Mouse (Mus musculus) MEL-GATA-1-ER (cell line): ENCODE results near the gene Prune1.

Experiments
- DNase-seq: peaks from one replicate; pipeline ENCODE4 v3.0.0-alpha.2; 2012; ENCODE audit warnings: low read depth; ENCODE audit errors: extremely low read depth

The Prune1 gene

DNA sequence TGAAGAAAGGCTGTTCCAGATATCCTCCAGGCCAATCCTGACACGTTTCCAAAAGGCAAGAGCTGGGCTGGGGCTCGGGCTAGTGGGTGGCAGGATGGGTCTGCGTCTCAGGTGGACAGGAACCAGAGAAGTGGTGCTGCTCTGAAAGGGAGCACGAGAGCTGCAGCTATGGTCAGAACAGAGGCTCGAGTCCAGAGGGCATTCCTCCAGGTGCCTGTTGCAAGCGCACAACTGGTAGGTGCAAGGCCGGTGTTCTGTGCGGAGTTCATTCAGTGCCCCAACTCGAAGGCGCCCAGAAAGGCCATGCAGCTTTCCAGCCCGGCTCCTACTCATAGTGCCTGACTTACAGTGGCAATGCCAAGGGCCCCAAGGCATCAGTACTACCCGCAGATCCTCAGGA lies 41.9 kb downstream of the Prune1 start:
- DNase-seq: no peak

DNA sequence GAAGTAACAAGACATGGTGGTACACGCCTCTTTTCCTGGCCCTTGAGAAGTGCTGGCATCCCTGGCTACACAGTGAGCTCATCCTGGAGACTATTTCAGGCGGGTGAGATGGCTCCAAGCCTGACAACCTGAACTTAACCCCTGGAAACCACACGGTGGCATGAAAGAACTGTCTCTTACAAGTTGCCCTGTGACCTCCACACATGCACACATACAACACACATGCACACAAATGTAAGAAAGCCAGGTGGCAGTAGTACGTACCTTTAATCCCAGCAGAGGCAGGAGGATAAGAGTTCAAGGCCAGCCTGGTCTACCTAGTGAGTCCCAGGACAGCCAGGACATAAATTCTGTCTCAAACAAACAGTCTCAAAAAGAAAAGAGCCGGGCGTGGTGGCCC lies 42.9 kb downstream of the Prune1 start:
- DNase-seq: no peak

DNA sequence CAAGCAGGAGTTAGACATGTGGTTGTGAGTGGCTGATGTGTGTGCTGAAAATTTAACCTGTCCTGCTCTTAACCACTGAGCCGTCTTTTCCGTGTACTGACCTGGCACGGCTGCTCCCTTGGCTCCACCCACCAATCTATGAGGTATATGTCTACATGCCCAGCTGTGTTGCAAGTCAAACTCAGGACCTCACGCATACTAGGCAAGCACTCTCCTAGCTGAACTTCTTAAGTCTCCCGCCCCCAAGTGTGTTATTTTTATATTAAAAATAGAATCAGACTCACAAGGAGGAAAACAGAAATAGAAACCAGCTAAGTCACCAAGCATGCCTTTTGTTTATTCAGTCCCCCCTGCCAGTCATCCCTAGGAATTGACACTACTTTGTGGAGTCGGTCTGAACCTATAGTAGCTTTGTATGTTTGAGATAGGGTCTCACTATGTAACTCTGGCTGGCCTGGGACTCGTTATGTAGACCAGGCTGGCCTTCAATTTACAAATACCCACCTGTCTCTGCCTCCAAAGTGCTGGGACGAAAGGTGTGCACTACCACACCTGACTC lies 44.3 kb downstream of the Prune1 start:
- DNase-seq: no peak

DNA sequence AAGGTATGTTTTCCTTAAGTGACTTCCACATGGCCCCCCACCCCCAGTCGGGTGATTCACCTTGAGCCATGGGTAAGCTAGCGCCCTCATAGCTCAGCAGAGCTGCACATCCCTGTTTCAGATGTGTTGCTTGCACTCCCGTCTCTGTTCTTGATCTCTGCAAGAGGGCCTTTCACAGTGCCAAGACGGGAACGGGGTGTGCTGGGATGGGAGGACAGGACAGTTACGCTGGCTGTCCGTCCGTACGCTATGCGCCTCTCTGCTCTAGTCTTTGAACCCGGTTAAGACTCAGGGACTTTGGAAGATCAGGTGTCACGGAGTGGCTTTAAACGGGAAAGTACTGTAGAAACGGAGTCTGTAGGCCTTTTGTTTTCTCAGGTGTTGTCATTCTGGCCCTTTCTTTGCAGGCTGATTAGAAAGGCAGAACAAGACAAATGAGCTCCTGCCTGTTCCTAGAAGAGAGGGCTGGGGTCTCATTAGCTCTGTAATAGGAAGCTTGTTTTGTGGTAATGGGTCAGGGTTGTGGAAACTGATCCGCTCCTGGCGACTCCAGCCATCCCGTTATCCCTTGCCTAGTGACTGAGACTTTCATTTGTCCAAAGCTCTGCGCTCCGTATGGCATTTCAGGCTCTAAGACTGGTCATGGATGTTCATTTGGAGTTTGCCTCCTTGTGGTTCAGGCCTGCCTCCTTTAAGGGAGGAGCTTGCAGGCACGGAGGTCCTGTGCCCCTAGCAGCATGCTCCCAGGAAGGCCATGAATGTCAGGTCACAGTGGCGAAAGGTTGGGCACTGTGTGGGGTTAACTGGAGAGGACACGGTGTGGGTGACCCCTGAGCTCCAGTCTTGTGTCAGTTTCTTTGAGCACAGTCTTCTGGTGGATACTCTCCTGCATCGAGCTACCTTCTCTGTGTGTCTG lies 46.2 kb downstream of the Prune1 start:
- DNase-seq: no peak

DNA sequence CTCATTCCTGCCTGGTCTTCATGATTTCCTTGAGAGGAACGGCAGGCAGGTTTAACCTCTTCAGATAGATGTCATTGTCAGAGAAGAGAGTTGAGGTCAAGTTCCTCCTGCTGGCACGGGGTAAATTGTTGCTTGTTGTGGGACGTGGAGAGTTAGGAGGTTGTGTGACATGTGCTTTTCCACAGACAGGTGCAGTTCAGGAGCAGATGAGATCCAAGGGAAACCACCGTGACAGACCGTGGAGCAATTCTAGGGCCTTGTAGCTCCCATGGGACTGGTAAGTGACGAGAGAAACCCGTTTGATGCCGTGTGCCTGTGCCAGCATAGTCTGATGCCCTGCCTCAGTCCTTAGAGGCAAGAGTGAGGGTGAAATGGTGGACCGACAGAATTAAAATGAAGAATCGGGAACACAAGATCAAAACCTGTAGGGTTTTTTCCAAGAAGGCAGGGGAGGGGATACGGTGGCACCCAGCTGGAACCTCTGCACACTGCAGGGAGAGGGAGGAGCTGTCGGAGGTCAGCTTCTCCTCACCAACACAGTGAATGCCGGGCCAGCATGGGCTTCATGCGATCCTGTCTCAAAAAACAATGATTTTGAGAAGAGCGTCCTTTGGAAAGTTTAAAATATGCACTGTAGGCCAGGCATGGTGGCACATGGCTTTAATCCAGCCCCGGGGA lies 48.4 kb downstream of the Prune1 start:
- DNase-seq: no peak

DNA sequence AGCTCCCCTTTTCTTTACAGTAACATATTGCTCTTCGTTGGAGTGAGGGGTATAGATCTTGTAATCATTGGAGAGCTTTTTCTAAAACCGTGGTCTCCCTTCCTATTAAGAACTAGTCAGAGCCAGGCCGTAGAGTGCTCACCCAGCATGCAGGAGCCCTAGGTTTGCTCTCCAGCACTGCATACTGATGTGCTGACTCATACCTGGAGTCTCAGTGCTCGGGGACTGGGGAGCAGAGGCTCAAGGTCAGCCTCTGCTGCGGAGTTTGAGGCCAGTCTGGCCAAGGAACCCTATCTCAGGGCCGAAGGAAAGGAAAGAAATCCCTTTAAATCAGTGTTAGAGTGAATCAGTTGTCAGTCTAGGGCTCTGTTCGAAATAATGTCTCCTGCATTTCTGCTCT lies 49.1 kb downstream of the Prune1 start:
- DNase-seq: no peak

DNA sequence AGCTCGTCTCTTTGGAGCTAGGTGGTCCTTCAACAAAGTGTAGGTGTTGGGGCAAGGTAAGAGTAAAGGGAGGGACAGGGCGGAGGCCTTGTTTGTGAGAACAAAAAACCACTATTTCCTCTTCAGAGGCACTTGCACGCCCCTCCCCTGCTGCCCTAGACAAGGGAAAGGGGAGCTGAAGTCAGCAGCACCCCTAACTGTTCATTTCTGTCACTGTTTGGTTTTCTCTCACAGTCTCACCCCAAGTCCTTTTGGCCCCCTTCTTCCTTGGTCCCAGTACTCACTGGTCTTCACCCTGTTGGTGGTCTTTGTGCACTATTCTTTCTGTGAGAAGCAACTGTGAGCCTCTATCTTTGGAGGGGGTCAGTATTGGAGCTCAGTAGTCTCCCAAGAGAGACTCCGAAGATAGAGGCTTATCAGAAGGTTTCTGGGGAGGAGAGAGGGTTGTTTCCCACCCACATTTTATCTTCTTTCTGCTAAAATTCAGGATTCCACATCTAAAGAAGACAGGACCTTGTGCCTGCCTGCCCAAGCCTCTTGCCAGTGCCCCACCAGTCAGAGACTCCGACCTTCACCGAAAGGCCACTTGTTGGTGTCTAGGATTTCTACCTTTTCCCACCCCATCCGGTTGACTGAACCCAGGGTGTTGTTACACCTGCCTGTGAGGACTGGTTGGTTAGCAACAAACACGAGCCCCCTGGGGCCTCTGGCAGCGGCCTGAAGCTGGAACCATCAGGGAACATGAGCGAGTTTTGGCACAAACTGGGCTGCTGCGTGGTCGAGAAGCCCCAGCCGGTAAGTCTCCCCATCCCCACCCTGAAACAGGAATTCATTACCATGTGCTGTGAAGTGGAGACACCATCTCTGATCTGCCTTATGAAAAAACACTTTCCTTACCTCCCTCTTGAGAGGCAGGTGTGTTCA lies 50.3 kb downstream of the Prune1 start, which contains the start of gene Mllt11:
Mllt11 (minus strand) TSS at position 874 of the 924 bp plus-strand sequence.
- peak; percentile 86 for DNase-seq

DNA sequence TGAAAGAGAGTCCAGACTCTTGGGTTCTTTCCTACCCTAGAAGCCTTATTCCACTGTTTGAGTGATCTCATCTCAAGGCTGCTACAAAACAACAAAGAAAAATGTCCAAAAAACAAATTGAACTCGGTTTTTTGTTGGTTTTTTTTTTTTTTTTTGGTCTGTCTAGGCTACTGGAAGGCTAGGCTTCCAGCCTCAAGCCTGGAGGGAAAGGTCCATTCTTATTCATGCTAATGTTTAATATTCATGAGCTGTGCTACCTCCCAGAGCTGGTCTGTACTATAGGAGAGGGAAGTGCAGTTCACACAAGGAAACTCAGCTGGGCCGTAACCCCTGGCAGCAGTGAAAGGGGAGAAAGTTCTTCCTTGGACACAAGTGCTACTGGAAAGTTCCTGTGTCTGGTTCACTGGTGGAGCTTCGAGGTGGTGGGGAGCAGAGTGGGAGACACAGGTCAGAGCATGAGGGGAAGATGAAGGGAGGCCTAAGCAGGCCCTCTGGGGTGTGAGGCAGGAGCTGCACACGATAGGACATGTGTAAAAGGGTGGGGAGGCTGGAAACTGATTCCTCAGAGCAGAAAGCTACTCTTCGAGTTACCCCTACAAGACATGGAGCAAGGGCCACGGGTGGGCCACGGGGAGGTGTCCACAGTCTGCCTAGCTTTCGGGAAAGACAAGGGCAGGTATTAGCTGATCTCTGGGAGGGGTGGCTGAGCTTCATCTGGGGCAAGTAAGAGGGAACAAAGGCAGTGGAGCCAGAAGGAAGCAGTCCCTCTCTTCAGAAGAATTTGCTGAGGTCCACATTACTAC lies 51.2 kb downstream of the Prune1 start:
- DNase-seq: peak; percentile 85

DNA sequence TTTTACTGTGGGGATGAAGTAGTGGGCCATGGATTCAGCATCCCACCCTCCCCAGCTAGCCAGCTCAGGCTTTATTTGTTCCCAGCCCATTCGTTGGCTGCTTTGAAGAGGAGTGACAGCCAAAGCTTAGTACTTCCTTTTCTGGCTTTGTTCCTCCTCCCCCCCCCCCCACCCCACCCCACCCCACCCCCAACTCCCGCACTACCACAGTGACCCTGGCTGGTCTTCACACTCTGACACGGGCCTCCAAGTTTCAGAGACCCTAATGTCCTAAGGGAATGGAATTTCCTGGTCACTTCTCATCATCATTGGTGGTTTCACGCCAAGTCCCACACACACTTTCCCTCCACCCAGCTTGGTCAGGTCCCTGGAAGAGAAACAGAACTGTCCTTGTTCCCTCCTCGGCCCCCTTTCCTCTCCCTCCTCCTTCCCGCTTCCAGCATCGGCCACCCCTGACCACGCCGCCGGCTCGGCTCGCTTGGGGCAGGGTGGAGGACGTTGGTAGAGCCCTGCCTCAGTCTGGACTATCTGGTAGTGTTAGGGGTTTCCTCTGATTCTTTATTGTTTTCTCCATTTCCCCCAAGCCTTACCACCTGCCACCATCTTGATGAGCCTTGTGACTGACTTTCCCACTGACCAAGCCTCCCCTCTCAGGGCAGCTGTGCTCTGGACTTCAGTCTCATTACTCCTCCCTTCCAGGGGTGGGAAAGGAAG lies 51.9 kb downstream of the Prune1 start:
- peak; percentile 75 for DNase-seq

DNA sequence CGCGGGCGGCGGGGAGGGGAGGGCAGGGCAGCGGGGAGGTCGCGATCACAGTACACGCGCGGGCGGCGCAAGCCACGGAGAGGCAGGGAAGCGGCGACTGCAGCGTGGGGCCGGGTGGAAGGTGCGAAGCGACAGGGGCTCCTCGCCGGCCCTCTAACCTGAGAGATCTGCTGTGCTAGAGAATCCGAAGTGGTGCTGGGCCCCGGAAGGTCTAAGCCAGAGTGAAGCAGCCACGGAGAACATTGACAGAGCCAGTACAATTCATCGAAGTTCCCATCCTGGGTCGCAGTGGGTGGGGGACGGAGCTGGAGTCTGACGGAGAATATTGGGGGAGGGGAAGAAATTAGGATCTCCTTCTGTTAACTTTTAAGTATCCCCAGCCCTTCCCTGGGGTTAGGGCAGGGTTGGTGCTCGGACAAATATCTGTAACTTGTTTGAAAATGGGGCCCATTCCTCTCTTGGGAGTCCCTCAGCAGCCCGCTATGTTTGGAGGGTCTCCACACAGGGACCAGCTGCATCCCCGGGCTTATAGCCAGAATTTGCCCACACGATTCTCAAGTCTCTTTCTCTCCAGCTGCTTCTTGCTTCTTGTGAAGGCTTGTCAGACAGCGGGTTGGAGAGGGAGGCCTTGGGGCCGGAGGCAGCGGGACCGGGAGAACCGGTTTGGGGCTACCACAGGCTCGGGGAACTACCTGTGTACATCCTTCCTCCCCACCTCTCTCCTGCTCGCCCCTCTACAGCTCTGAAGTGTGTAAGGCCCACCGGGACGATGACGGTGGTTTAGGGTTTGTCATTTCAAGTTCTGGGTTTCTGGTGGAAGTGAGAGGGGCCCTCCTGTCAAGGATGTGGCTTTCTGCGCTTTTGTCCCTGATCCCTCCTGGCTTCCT lies 52.7 kb downstream of the Prune1 start:
- peak; percentile 42 for DNase-seq

DNA sequence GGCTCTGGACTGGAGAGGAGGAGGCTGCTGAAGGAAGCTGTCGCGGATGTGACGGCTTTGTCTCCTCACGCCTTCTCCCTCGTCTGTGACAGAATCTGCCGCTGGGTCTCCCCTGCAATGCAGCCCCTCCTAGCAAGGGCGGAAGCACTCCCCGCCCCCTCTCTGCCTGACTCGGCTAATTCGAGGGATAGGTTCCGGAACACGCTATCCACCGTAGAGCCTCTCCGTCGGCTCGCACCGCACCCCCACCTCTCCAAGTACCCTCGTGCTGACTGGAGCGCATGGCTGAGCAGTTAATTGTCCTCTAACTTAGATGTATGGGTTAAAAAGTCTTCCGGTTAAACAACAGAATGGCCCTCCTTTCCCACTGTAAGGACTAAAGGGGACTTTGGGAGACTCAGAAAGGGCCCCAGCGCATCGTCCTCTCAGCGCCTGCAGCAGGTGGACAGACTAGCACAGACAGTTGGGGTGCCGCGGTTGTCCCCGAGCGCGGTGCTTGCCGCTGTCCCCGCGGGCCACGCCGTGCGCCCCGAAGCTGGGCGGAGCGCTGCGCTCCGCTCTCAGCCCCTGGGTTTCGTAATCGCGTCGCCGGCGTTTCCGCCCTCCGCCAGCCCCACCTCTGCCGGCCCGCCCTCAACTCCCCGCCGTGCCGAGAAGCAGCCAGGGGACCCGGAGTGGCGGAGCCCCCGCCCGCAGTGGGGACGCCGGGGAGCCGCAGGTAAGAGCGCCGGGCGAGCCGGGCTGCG lies 53.6 kb downstream of the Prune1 start, which contains the start of gene Cdc42se1:
Cdc42se1 (plus strand) TSS at position 585 of the 746 bp plus-strand sequence.
- peak; percentile 90 for DNase-seq

DNA sequence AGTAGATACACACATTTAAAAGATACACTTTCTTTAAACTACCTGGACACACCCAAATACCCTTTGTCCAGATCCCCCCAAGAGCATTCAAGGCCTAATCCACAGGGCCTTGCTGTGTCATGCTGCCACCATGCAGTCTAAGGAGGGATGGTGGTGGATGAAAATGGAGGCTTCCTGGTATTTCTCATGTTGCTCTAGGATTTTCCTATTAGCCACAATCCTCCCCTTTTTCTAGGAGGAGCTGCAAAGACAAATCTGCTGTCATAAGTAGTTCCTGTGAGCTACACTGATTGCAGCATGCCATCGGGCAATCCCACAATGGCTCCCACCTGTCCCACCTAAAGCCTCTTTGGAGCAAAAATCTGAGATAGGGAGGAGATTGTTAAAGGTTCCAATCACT lies 54.7 kb downstream of the Prune1 start:
- DNase-seq: no peak

DNA sequence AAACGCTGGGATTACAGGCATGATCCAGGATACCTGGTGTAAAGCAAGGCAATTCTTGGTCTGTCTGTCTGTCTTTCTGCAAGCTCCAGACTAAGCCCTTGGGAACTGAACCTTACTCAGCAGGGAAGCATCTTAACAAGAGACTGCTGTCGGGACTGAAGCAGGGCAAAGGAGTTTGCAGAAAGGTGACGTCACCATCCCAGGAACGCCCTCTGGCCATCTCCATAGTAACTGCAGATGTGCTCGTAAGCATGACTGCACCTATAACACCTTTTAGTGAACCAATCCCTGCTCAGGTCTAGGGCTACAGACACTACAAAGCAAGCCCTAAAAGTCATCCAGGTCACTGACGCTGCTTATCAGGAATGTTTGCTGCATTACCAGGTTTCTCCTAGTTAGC lies 57.6 kb downstream of the Prune1 start:
- DNase-seq: no peak

DNA sequence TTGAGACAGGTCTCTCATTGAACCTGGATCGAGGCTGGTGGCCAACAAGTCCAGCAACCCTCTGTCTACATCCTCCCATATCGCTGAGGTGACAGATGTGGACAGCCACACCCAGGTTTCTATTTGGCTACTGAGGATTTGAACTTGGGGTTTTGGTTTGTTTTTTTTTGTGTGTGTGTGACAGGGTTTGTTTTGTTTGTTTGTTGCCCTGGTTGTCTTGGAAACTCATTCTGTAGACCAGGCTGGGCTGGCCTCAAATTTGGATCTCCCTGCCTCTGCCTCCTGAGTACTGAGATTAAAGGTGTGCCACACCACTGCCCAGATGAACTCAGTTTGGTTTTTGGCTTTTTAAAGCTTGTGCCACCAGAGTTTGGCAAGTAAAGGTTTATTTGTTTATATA lies 58.8 kb downstream of the Prune1 start:
- DNase-seq: no peak

DNA sequence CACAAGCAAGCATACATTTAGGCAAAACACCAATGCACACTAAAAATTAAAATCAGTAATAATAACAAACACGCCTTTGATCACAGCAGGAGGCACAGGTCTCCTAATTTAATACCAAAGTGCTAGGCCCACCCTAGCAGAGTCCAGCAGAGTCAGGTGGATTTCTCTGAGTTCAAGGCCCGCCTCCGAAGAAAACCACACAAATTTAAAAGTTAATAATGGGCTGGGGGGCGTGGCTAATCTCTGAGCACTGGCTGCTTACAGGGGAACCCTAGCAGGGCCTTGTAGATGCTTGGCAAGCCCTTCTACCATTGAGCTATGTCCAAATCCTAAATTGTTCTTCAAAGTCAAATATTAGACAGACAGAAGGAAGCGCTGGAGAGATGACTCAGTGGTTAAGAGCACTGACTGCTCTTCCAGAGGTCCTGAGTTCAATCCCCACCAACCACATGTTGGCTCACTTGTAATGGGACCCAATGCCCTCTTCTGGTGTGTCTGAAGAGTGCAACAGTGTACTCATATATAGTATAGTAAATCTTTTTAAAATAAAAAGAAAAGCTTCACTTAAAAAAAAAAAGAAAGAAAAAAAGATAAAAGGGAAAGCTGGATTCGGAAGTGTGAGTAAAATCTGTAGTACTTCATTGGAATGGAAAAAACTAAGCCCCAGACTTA lies 63.3 kb downstream of the Prune1 start:
- DNase-seq: peak; percentile 95

DNA sequence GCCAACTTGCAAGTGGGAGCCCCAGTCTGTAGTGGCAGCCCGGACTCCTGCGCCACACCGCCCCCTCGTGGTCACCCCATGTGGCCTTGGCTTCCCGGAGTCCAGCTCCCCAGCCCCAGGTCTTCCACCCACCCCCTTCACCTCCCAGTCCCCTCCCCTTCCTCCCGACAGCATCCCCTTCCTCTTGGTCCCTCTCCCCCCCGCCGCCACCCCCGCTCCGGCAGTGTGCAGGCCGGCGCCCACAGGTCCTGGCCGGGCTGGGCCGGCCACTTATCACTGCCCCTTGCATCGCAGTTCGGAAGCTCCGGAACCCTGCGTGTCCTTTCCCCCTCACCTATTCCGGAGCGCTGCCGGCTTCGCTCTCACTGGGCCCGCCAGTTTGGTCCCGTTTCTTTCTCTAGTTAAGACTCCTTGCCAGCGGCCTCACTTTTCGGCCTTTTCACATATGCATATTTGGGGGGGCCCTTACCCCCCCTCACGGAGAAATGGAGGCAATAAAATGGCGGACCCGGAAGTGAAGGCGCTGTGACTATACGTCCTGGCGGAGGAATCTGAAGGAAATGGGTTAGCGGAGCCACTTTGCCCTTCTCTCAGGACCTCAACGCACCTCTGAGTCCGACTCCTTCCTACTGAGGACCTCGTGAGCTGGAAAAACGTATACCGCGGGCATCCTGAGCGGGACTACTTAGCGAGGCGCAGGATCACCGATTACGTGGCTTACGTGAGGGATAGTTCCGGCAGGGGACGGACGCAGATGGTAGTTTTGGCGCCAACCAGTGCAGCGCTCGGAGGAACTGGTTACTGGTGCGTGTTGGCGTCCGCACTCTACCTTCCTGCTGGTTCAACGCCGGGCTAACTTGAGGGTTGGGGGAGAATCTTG lies 64.4 kb downstream of the Prune1 start, which contains the start of gene Gabpb2:
Gabpb2 (minus strand) TSS at position 662 of the 880 bp plus-strand sequence.
- peak; percentile 100 for DNase-seq
